In genomic region chr14:47518619-47519018, GRCm38 (mm10) we compare ENCODE assay signal across 8 mouse cellular contexts. TPM values are rescaled to one million over a fixed set of nuclear protein-coding genes. Genes with fewer than 3 reads are reported as not detected.
DNase-seq lines count a peak whose midpoint lies in the region; TF ChIP-seq lines count a peak whose summit lies in the region.

No protein-coding gene starts in this region.

- H3K4me3 ChIP-seq in gastrocnemius, adult 2 months, result no peak overlapping the region
- no peak overlapping the region for H3K4me3 ChIP-seq in C2C12 (ENCODE audit: insufficient read depth, poor library complexity, severe bottlenecking)

- peaks cover 29% of the 10 kb centered on the region for H3K79me2 ChIP-seq in C2C12 (ENCODE audit: control insufficient read depth, insufficient read depth)

- peaks cover 10% of the 10 kb centered on the region for H3K79me3 ChIP-seq in C2C12 (ENCODE audit: low read depth)

- no peak overlapping the region for H3ac ChIP-seq in C2C12 (ENCODE audit: control insufficient read depth, insufficient read length, low read depth)

- H3K27me3 ChIP-seq in C2C12 (ENCODE audit: control insufficient read depth, insufficient read depth, insufficient read length), result no peaks in the 10 kb centered on the region

- intact Hi-C loops in gastrocnemius, adult 2 months (cut with DNase I), result no loop called here

- TF ChIP-seq CTCF in gastrocnemius, adult 2 months (IDR thresholded peaks at IDR 0.05), result no peak
- TF ChIP-seq CTCF in C2C12 (IDR thresholded peaks at IDR 0.05; ENCODE audit: control insufficient read depth, insufficient read depth, insufficient read length), result no peak

- H3K36me3 ChIP-seq in C2C12 (ENCODE audit: control insufficient read depth, insufficient read depth), result no peaks in the 10 kb centered on the region

- DNase-seq in gastrocnemius, adult 2 months, result peak; percentile 43
- DNase-seq in gastrocnemius, adult 8-10 months (ENCODE audit: low spot score in 2 of 2), result no peak
- DNase-seq in adrenal gland, postnatal 36 days, result peak; percentile 88 to 92
- peak; percentile 63 to 74 for DNase-seq in lung, adult 18-20 months
- DNase-seq in left cerebral cortex, adult 8-10 months (ENCODE audit: low spot score in 2 of 2), result no peak
- no peak for DNase-seq in kidney, adult 9 months
- DNase-seq in layer of hippocampus, postnatal 10 days (ENCODE audit: low spot score in 2 of 2), result no peak

- no peak overlapping the region for H3K27ac ChIP-seq in gastrocnemius, adult 2 months

TF ChIP-seq in C2C12, 6 proteins besides CTCF, POLR2A, EP300 and RAD21:
- TF ChIP-seq MYOD1 (IDR thresholded peaks at IDR 0.05; ENCODE audit: control insufficient read depth, insufficient read length, low read depth) (no peak), MYOG (IDR thresholded peaks at IDR 0.05; ENCODE audit: control insufficient read depth, extremely low read depth, insufficient read length) (no peak), MAX (IDR thresholded peaks at IDR 0.05) (no peak), FOSL1 (IDR thresholded peaks at IDR 0.05; ENCODE audit: insufficient read depth, low read length, poor library complexity, severe bottlenecking) (peak; percentile 52)

RNA-seq across cellular contexts. Expression of gene Atg14, which starts 51.8 kb away (rescaled TPM):
- 1 to 10 TPM; 5.9 to 7.8 TPM for total RNA-seq in gastrocnemius, adult 2 months (2021)
- total RNA-seq in gastrocnemius, adult 8-10 months (2022), result 1 to 10 TPM; 7.4 to 9.8 (median 8.4) TPM
- 3.3 TPM for polyA plus RNA-seq in C2C12 (2012; fragmentation: generic; extraction: Trizol)
- total RNA-seq in adrenal gland, postnatal 36 days (2021), result 10 to 100 TPM; 11.8 to 14.9 TPM
- total RNA-seq in left cerebral cortex, adult 8-10 months (2022), result 10 to 100 TPM; 18.3 to 19.3 (median 18.8) TPM
- total RNA-seq in layer of hippocampus, postnatal 10 days (2021), result 10 to 100 TPM; 13.6 to 13.9 TPM

Comparison
In these comparisons a context has a peak if more than half of its experiments do, and no peak if none do; other contexts are left out.
1. DNase-seq: peak in gastrocnemius, adult 2 months (single experiment), adrenal gland, postnatal 36 days (2 of 2) and lung, adult 18-20 months (2 of 2); none in gastrocnemius, adult 8-10 months (0 of 2), left cerebral cortex, adult 8-10 months (0 of 2), kidney, adult 9 months (single experiment) and layer of hippocampus, postnatal 10 days (0 of 2).